Mouse (Mus musculus): ENCODE data around the gene Cd55b. TPM values are rescaled to one million over a fixed set of nuclear protein-coding genes. Genes with fewer than 3 reads are reported as not detected.

Gene Cd55b
- total and polyA plus RNA-seq, 2 experiments = not detected

DNA sequence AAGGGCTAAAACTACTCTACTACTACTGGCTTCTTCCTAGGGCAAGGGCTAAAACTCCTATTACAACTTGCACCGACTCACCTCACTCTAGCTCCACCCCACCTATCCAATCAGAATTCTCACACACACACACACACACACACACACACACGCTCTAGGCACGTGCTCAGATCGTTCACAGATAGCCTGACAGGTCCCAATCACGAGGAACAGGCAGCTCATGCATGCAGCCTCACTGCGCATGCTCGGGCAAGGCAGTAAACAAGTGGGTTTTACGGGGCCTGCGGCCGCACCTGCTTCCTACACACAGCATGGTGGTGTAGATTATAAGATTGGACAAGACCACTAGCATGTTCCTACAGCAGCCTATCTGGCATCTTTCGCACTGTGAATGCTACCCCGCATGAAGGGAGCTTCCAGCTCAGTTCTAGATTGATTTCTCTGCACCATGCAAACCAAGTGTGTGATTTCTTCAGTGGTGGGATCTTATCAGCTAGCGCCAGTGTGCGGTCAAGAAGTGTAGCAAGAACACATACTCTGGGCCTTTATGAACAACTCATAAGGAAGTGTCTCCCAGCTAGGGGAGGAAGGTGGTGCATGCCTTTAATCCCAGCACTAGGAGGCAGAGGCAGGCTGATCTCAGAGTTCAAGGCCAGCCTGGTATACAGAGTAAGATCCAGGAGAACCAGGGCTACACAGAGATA is 44.9 kb downstream of the Cd55b start:
- H3K9ac ChIP-seq (ENCODE audit: low read depth, low read length) = no peak overlapping the region
- WGBS = 92% methylated on average over 14 of the region's 14 CpGs
- H3K4me1 ChIP-seq (ENCODE audit: control insufficient read depth, insufficient read depth, low read length) = no peaks in the 10 kb centered on the region
- H3K4me3 ChIP-seq (ENCODE audit: insufficient read depth, low read depth, low read length) = no peak overlapping the region
- H3K27ac ChIP-seq (replicated peaks; ENCODE audit: insufficient read depth, low read depth, low read length) = no peak overlapping the region
- no peaks in the 10 kb centered on the region for H3K79me2 ChIP-seq (ENCODE audit: control insufficient read depth, insufficient read depth, low read length)
- no peaks in the 10 kb centered on the region for H3K27me3 ChIP-seq (ENCODE audit: control insufficient read depth, insufficient read depth, low read length)
- H3K36me3 ChIP-seq (ENCODE audit: control insufficient read depth, insufficient read depth, low read length) = no peaks in the 10 kb centered on the region
- TF ChIP-seq POLR2A (IDR thresholded peaks at IDR 0.05; ENCODE audit: extremely low read depth, insufficient read depth, low read length) = no peak
- TF ChIP-seq CTCF (IDR thresholded peaks at IDR 0.05; ENCODE audit: low read depth, low read length) = no peak
- no peak for DNase-seq (ENCODE audit: extremely low read depth, low read depth, low spot score)

DNA sequence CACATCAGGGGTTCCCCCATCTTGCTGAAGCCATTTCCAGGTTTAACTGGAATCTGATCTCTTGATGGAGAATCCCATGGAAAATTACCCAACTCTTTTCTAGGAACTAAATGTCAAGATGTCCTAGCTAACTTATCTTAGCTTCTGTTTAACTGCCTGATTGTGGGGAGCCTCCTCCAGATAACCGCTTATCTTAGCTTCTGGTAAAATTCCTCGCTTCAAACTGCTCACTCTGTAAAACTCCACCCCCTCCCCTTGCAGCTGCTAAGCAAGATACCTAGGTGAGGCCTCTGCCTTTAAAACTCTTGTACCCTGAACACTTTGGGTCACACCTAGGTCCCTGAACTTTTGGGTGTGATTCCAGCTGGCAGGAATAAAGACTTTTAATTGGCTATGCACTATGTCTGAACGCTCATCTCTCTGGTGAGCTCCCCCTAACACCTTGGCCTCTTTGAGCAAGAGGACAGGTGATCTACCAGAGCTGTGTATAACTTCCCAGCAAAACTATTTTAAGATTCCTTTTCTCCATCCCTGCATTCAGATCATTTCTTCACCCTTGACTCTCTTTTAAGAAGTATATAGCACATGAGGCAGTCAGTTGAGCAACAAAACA is 48.5 kb downstream of the Cd55b start:
- 29% methylated on average over 3 of the region's 3 CpGs for WGBS
- no peaks in the 10 kb centered on the region for H3K79me2 ChIP-seq (ENCODE audit: control insufficient read depth, insufficient read depth, low read length)
- H3K4me1 ChIP-seq (ENCODE audit: control insufficient read depth, insufficient read depth, low read length) = no peaks in the 10 kb centered on the region
- H3K27ac ChIP-seq (replicated peaks; ENCODE audit: insufficient read depth, low read depth, low read length) = peak overlapping the region; percentile 51
- no peaks in the 10 kb centered on the region for H3K27me3 ChIP-seq (ENCODE audit: control insufficient read depth, insufficient read depth, low read length)
- DNase-seq (ENCODE audit: extremely low read depth, low read depth, low spot score) = no peak
- no peaks in the 10 kb centered on the region for H3K36me3 ChIP-seq (ENCODE audit: control insufficient read depth, insufficient read depth, low read length)
- TF ChIP-seq POLR2A (IDR thresholded peaks at IDR 0.05; ENCODE audit: extremely low read depth, insufficient read depth, low read length) (no peak), CTCF (IDR thresholded peaks at IDR 0.05; ENCODE audit: low read depth, low read length) (no peak)
- no peak overlapping the region for H3K4me3 ChIP-seq (ENCODE audit: insufficient read depth, low read depth, low read length)
- no peak overlapping the region for H3K9ac ChIP-seq (ENCODE audit: low read depth, low read length)

DNA sequence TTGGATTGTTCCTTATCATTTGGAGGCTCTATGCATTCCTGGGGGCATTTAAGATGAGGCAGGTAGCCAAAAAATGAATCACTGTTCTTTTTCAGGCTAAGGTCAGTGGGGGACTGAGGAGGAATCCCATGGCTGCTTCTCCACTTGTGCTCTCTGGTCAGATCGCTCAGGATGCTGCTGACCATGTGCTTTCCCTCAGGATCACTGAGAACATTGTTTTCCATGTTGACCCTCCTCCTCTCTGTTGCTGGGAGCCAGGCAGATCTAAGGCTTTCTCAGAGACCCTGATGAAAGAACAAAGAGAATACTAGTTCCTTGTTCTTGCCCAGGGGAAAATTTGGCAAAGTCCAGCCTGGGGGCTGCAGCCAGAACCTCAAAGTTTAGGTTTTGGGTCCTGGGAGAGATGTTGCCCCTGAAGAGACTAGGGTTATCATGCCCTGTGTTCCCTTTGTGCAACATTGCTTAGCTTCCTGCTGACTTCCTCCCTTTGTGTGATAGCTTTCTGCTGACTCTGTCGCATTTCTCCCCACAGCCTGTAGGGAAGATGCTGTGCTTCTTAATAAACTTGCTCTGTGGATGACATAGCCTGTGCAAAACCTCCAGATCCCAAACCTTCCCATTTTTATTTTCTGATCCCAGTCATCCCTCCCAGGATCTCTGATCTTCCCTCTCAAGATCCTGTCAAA is 49.3 kb downstream of the Cd55b start:
- Histone ChIP-seq H3K4me1 (ENCODE audit: control insufficient read depth, insufficient read depth, low read length) (no peaks in the 10 kb centered on the region), H3K27me3 (ENCODE audit: control insufficient read depth, insufficient read depth, low read length) (no peaks in the 10 kb centered on the region), H3K27ac (replicated peaks; ENCODE audit: insufficient read depth, low read depth, low read length) (peak overlapping the region; percentile 71), H3K36me3 (ENCODE audit: control insufficient read depth, insufficient read depth, low read length) (no peaks in the 10 kb centered on the region), H3K4me3 (ENCODE audit: insufficient read depth, low read depth, low read length) (no peak overlapping the region), H3K79me2 (ENCODE audit: control insufficient read depth, insufficient read depth, low read length) (no peaks in the 10 kb centered on the region), H3K9ac (ENCODE audit: low read depth, low read length) (no peak overlapping the region)
- WGBS = 10% methylated on average over 2 of the region's 2 CpGs
- peak; percentile 23 for DNase-seq (ENCODE audit: extremely low read depth, low read depth, low spot score)
- TF ChIP-seq CTCF (IDR thresholded peaks at IDR 0.05; ENCODE audit: low read depth, low read length) (no peak), POLR2A (IDR thresholded peaks at IDR 0.05; ENCODE audit: extremely low read depth, insufficient read depth, low read length) (no peak)

DNA sequence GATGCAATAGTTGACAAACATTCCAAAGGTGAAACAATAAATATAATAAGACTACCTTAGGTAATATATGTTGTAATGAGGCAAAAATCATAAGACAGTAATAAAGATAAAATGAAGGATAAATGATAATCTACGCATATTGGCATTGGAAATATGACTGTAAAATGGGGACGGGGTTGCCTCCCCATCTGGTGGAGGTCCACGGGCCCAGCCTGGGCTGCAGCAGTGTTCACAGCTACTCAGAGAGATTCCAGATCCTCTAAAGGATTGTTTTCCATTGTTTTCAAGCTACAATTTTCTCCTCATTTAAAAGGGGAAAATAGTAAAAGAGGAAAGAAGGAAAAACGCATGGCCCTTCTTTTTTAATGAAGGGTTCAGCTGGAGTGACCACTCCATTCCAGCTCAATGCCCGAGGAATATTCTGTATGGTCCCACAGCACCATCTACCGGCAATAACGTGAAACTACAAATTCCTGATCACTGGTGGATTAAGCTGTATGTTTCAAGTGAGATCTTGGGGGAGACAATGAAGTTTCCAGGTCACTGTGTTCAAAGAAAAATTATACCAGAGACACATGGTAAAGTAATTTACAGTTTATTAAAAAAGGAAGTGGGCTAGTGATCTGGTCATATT is 50.8 kb downstream of the Cd55b start:
- Histone ChIP-seq H3K4me3 (ENCODE audit: insufficient read depth, low read depth, low read length) (no peak overlapping the region), H3K4me1 (ENCODE audit: control insufficient read depth, insufficient read depth, low read length) (no peaks in the 10 kb centered on the region), H3K27me3 (ENCODE audit: control insufficient read depth, insufficient read depth, low read length) (no peaks in the 10 kb centered on the region), H3K9ac (ENCODE audit: low read depth, low read length) (no peak overlapping the region), H3K79me2 (ENCODE audit: control insufficient read depth, insufficient read depth, low read length) (no peaks in the 10 kb centered on the region), H3K27ac (replicated peaks; ENCODE audit: insufficient read depth, low read depth, low read length) (no peak overlapping the region), H3K36me3 (ENCODE audit: control insufficient read depth, insufficient read depth, low read length) (no peaks in the 10 kb centered on the region)
- 30% methylated on average over 7 of the region's 7 CpGs for WGBS
- peak; percentile 51 for TF ChIP-seq CTCF (IDR thresholded peaks at IDR 0.05; ENCODE audit: low read depth, low read length)
- no peak for TF ChIP-seq POLR2A (IDR thresholded peaks at IDR 0.05; ENCODE audit: extremely low read depth, insufficient read depth, low read length)
- peak; percentile 32 for DNase-seq (ENCODE audit: extremely low read depth, low read depth, low spot score)

DNA sequence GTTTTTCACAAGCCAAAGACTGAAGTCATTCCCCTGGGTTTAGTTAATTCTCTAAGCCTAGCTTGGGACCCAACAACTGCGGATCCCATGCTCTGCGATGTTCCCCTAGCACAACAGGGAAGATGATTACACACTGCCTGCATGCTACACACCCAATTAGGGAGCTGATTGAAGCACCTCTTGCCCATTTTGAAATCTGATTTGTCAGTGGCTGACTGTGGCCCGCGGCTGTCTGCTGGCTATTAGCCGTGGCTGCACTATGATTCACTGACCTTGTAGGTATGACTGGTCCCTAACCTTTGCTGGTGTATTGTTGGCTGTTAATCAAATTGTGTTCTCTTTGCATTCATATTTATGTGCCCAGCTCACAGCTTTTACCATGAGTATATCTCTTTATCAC is 51.5 kb downstream of the Cd55b start:
- H3K4me1 ChIP-seq (ENCODE audit: control insufficient read depth, insufficient read depth, low read length) = no peaks in the 10 kb centered on the region
- WGBS = 84% methylated on average over 5 of the region's 5 CpGs
- H3K36me3 ChIP-seq (ENCODE audit: control insufficient read depth, insufficient read depth, low read length) = no peaks in the 10 kb centered on the region
- DNase-seq (ENCODE audit: extremely low read depth, low read depth, low spot score) = no peak
- H3K27me3 ChIP-seq (ENCODE audit: control insufficient read depth, insufficient read depth, low read length) = no peaks in the 10 kb centered on the region
- no peaks in the 10 kb centered on the region for H3K79me2 ChIP-seq (ENCODE audit: control insufficient read depth, insufficient read depth, low read length)
- no peak overlapping the region for H3K9ac ChIP-seq (ENCODE audit: low read depth, low read length)
- no peak for TF ChIP-seq CTCF (IDR thresholded peaks at IDR 0.05; ENCODE audit: low read depth, low read length)
- no peak for TF ChIP-seq POLR2A (IDR thresholded peaks at IDR 0.05; ENCODE audit: extremely low read depth, insufficient read depth, low read length)
- no peak overlapping the region for H3K27ac ChIP-seq (replicated peaks; ENCODE audit: insufficient read depth, low read depth, low read length)
- no peak overlapping the region for H3K4me3 ChIP-seq (ENCODE audit: insufficient read depth, low read depth, low read length)
